Mouse (Mus musculus) forebrain, embryonic 16.5 days (tissue): ENCODE results near the gene Fosb. TPM values are rescaled to one million over a fixed set of nuclear protein-coding genes. Genes with fewer than 3 reads are reported as not detected.

Experiments used
- ATAC-seq: fragments of 200-750 bp; cut with Nextera tagmentation; 2 replicates; pipeline ENCODE4 v1.8.0; 2017; ENCODE audit warnings: mild to moderate bottlenecking, moderate library complexity
- H3K27ac ChIP-seq: fragments of 300-500 bp; sonication (generic); 2 replicates; pipeline ENCODE4 v1.5.1; 2014; ENCODE audit warnings: low read length, control low read depth
- H3K27me3 ChIP-seq: fragments of 300-500 bp; sonication (generic); replicated peaks from 2 replicates; pipeline ENCODE4 v1.6.1; 2014; ENCODE audit warnings: low read length; ENCODE audit not compliant: control insufficient read depth, insufficient read depth
- H3K36me3 ChIP-seq: fragments of 300-500 bp; sonication (generic); 2 replicates; pipeline ENCODE4 v1.6.1; 2014; ENCODE audit not compliant: control insufficient read depth, insufficient read depth
- H3K4me1 ChIP-seq: fragments of 300-500 bp; sonication (generic); replicated peaks from 2 replicates; pipeline ENCODE4 v1.6.1; 2014; ENCODE audit warnings: low read length; ENCODE audit not compliant: control insufficient read depth, insufficient read depth
- H3K4me2 ChIP-seq: fragments of 300-500 bp; sonication (generic); 2 replicates; pipeline ENCODE4 v1.6.1; 2014; ENCODE audit warnings: mild to moderate bottlenecking, low read length, control low read depth
- H3K4me3 ChIP-seq: fragments of 300-500 bp; sonication (generic); replicated peaks from 2 replicates; pipeline ENCODE4 v1.5.1; 2014; ENCODE audit warnings: mild to moderate bottlenecking, low read length, control low read depth
- H3K9ac ChIP-seq: fragments of 300-500 bp; sonication (generic); replicated peaks from 2 replicates; pipeline ENCODE4 v1.6.1; 2014; ENCODE audit warnings: low read depth, low read length, control low read depth
- H3K9me3 ChIP-seq: fragments of 300-500 bp; sonication (generic); 2 replicates; pipeline ENCODE4 v1.6.1; 2016; ENCODE audit warnings: low read length; ENCODE audit not compliant: control insufficient read depth
- WGBS: fragments of 180-500 bp; shearing (Covaris S2); extraction: QIAGEN DNeasy Blood & Tissue Kit; methylation state at CpG from one replicate; pipeline ENCODE4 v1.1.7; 2014; 5-methylcytosine and 5-hydroxymethylcytosine counted together
- polyA plus RNA-seq: library from polyadenylated mRNA; unstranded; fragments of >200 nt; fragmentation: Nextera tagmentation; extraction: Ambion mirVana; gene quantifications from 2 replicates; pipeline ENCODE4 v1.2.1, GENCODE M21; 2015

The Fosb gene
- polyA plus RNA-seq, 1 experiment from 2014 or later: 0.05 TPM

DNA sequence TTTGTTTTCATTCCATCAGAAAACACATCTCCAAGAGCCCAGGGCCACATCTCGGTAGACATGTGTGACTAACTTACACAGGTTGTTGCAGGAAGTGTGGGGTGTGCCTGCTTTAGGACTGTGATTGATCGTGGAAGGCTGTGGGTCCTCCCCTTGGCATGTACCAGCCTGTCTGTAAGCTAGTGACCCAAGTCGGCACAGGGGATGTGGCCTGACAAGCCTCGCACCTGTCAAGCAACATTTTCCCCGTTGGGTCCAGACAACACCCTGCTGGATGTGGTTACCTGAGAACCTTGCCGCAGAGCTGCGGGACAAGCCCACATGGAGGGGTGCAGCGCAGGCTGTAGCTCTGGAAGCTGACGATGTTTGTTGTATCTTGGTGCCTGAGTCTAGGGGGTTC is 12.6 kb upstream of the Fosb start:
- no peak overlapping the region for H3K9ac ChIP-seq
- H3K27me3 ChIP-seq: 0 out of 2 replicates have a peak, but pooled peaks cover 4% of the 10 kb centered on the region
- H3K9me3 ChIP-seq: no peaks in the 10 kb centered on the region
- H3K4me3 ChIP-seq: no peak overlapping the region
- no peaks in the 10 kb centered on the region for H3K36me3 ChIP-seq
- H3K4me1 ChIP-seq: peaks cover 25% of the 10 kb centered on the region
- no peak overlapping the region for H3K4me2 ChIP-seq
- 63% methylated on average over 9 of the region's 9 CpGs for WGBS
- no peak for ATAC-seq
- H3K27ac ChIP-seq: no peak overlapping the region

DNA sequence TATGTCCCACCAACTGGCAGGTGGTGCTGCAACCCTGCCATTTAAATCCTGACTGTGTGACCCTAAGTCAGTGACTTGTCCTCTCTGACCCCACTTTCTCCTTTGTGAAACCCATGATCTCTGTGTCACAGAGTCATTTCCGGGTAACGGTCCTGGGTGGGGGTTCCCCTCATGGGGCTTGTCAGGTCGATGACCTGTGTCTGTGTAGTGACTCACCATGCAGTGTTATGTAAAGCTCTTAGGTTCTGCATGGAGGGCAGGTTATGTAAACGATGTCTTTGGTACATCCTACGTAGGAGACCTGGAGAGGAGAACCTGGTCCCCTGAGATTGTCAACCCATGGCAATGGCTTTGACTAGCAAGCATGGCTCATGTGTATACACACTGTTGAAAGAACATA is 11.6 kb upstream of the Fosb start:
- H3K4me2 ChIP-seq: no peak overlapping the region
- no peak overlapping the region for H3K9ac ChIP-seq
- 74% methylated on average over 5 of the region's 5 CpGs for WGBS
- 0 out of 2 replicates have a peak, but pooled peaks cover 4% of the 10 kb centered on the region for H3K27me3 ChIP-seq
- ATAC-seq: no peak
- H3K9me3 ChIP-seq: no peaks in the 10 kb centered on the region
- H3K4me3 ChIP-seq: no peak overlapping the region
- H3K36me3 ChIP-seq: no peaks in the 10 kb centered on the region
- peaks cover 15% of the 10 kb centered on the region for H3K4me1 ChIP-seq
- H3K27ac ChIP-seq: no peak overlapping the region

DNA sequence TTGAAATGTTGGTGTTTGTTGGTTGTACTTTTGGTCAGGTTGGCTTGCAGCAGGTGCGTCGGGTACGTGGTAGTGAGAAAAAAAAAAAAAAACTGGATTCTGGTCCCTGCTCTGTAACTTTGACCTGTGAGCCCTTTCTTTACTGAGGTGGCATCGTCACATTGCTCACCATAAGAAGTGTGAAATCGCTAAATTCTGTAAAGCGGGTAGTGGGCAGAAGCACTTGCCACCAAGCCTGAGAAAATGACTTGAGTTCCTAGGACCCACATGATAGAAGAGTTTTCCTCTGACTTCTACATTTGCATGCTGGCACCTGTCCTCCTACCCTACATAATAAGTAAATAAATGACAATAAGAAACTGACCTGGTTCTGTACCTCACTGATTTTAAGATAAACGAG is 10.8 kb upstream of the Fosb start:
- no peak overlapping the region for H3K9ac ChIP-seq

GRCm38 (mm10) chr7:19319906-19320305 is 10.1 kb upstream of the Fosb start:
- Histone ChIP-seq H3K27ac (no peak overlapping the region), H3K9ac (peak overlapping the region; percentile 54), H3K27me3 (0 out of 2 replicates have a peak, but pooled peaks cover 4% of the 10 kb centered on the region), H3K9me3 (no peaks in the 10 kb centered on the region), H3K4me3 (peak overlapping the region; percentile 50), H3K4me2 (peak overlapping the region; percentile 69), H3K36me3 (no peaks in the 10 kb centered on the region), H3K4me1 (peaks cover 12% of the 10 kb centered on the region)
- ATAC-seq: peak; percentile 97
- WGBS: under 1% methylated on average over 39 of the region's 41 CpGs

More for the DNA sequence above, 10.8 kb upstream of the Fosb start:
- no peak for ATAC-seq
- Histone ChIP-seq H3K4me3 (no peak overlapping the region; the same call in 1 of the 2 replicates), H3K4me2 (peak overlapping the region; percentile 69), H3K9me3 (no peaks in the 10 kb centered on the region), H3K4me1 (peaks cover 12% of the 10 kb centered on the region), H3K36me3 (no peaks in the 10 kb centered on the region), H3K27ac (no peak overlapping the region), H3K27me3 (0 out of 2 replicates have a peak, but pooled peaks cover 4% of the 10 kb centered on the region)
- 40% methylated on average over 7 of the region's 7 CpGs for WGBS

DNA sequence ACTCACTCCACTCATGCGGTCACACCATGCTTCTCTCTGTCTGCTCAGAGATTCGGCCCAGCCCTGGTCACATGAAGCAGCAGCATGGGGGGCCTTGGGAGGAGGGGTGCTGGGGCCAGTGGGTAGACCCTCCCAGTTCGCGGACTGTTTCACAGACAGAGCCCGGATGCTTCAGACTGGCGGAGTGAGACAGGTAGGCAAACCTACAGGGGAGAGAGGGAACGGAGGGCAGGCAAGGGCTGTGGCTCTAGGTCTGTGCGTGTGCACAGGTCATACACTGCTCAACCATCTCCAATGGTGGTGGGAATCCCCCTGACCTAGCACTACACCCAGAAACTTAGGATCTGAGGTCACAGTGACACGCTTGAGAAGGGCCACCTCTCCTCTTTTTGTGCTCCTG is 9.6 kb upstream of the Fosb start:
- Histone ChIP-seq H3K27me3 (0 out of 2 replicates have a peak, but pooled peaks cover 4% of the 10 kb centered on the region), H3K4me2 (peak overlapping the region; percentile 69), H3K9ac (peak overlapping the region; percentile 54), H3K4me1 (peaks cover 12% of the 10 kb centered on the region), H3K27ac (no peak overlapping the region), H3K36me3 (no peaks in the 10 kb centered on the region), H3K9me3 (no peaks in the 10 kb centered on the region), H3K4me3 (peak overlapping the region; percentile 50)
- ATAC-seq: peak; percentile 63
- WGBS: 20% methylated on average over 9 of the region's 9 CpGs

DNA sequence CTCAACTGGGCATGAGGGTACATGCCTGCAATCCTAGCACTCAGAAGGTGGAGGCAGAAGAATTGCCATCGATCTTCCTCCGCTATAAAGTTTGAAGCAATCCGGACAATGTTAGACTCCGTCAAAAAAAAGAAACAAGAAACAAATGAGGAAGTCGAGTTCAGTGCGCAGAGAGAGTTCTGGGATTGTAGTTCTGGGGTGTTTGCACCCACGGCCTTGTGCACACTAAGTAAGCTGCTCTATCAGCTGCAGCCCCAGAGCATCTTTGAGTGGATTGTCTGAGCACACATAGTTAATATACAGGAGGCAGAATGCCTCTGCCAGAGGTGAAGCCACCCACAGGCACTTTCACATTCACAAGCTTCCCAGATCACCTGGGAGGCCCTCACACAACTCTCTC is 8.8 kb upstream of the Fosb start:
- ATAC-seq: no peak
- H3K27me3 ChIP-seq: 0 out of 2 replicates have a peak, but pooled peaks cover 4% of the 10 kb centered on the region
- H3K36me3 ChIP-seq: no peaks in the 10 kb centered on the region
- H3K9me3 ChIP-seq: no peaks in the 10 kb centered on the region
- no peak overlapping the region for H3K9ac ChIP-seq
- no peak overlapping the region for H3K27ac ChIP-seq
- H3K4me1 ChIP-seq: peaks cover 12% of the 10 kb centered on the region
- H3K4me2 ChIP-seq: no peak overlapping the region
- WGBS: 83% methylated on average over 7 of the region's 7 CpGs
- no peak overlapping the region for H3K4me3 ChIP-seq

DNA sequence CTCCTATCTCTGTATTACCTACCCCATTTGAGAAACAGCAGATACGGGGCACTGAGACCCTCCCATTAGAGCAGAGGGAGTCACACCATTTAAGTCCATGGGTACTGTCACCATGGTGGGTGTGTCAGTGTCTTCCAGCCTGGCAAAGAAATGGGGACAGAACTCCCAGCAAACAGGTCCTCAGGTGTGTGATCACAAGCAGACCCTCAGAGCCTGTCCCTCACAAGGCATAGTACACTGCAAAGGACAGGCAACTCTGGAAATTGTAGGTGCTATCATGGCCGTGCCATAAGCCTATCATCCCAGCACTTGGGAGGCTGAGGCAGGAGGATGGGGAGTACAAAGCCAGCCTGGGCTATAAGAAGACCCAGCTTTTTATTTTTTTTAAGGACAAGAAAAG is 8.3 kb upstream of the Fosb start:
- H3K36me3 ChIP-seq: no peaks in the 10 kb centered on the region
- no peak for ATAC-seq
- H3K27ac ChIP-seq: no peak overlapping the region
- no peak overlapping the region for H3K9ac ChIP-seq
- no peaks in the 10 kb centered on the region for H3K9me3 ChIP-seq
- 79% methylated on average over 2 of the region's 2 CpGs for WGBS
- peaks cover 12% of the 10 kb centered on the region for H3K4me1 ChIP-seq
- no peak overlapping the region for H3K4me2 ChIP-seq
- no peak overlapping the region for H3K4me3 ChIP-seq
- peaks cover 6% of the 10 kb centered on the region; the same call in 1 of the 2 replicates for H3K27me3 ChIP-seq

DNA sequence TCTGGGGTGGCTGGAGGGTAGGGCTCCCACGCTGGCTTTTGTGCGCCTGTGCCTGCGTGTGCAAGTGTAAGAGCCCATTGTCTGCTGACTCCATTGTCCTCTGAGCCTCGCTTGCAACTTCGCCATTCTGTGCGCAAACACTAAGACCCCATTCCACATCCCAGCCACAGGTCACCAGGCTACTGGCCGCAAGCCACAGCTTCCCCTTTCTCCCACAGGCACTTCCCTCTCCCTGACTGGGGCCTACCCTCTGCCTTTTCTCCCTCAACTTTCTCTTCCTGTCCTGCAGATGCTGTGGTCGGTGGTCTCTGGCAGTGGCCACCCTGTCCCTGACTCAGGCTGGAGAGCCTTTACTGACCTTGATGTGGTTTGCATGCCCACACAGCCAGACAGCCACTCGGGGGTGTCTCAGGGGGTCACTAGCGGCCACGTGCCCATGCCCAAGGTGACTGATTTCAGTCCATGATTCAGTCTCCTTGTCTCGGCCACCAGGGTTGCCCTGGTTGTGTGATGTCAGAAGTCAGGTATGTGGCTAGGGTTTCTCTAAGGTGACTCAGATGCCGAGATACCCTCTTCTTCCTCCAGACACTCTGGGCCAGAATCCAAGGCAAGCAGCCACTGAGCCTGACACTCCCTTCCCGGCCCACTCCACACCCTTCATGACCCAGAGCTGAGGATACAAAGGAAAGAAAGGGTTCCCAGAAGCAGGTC is 6.8 kb upstream of the Fosb start:
- Histone ChIP-seq H3K9me3 (no peaks in the 10 kb centered on the region), H3K4me1 (peaks cover 12% of the 10 kb centered on the region), H3K27me3 (peaks cover 12% of the 10 kb centered on the region; the same call in 1 of the 2 replicates), H3K9ac (no peak overlapping the region), H3K36me3 (no peaks in the 10 kb centered on the region), H3K4me3 (no peak overlapping the region), H3K27ac (no peak overlapping the region), H3K4me2 (no peak overlapping the region)
- 38% methylated on average over 14 of the region's 14 CpGs for whole genome bisulfite sequencing
- ATAC-seq: no peak

GRCm38 (mm10) chr7:19314033-19314432 is 4.2 kb upstream of the Fosb start:
- Histone ChIP-seq H3K9me3 (no peaks in the 10 kb centered on the region), H3K4me1 (peaks cover 11% of the 10 kb centered on the region), H3K36me3 (no peaks in the 10 kb centered on the region), H3K9ac (no peak overlapping the region), H3K4me3 (no peak overlapping the region), H3K4me2 (no peak overlapping the region), H3K27ac (no peak overlapping the region), H3K27me3 (peaks cover 11% of the 10 kb centered on the region; the same call in 1 of the 2 replicates)
- WGBS: 57% methylated on average over 5 of the region's 5 CpGs
- ATAC-seq: no peak
